Mouse (Mus musculus): ENCODE data around the gene Htra1. TPM values are rescaled to one million over a fixed set of nuclear protein-coding genes. Genes with fewer than 3 reads are reported as not detected.

Htra1 gene
- polyA plus RNA-seq, 1 experiment from 2014 or later = 7.9 TPM

DNA sequence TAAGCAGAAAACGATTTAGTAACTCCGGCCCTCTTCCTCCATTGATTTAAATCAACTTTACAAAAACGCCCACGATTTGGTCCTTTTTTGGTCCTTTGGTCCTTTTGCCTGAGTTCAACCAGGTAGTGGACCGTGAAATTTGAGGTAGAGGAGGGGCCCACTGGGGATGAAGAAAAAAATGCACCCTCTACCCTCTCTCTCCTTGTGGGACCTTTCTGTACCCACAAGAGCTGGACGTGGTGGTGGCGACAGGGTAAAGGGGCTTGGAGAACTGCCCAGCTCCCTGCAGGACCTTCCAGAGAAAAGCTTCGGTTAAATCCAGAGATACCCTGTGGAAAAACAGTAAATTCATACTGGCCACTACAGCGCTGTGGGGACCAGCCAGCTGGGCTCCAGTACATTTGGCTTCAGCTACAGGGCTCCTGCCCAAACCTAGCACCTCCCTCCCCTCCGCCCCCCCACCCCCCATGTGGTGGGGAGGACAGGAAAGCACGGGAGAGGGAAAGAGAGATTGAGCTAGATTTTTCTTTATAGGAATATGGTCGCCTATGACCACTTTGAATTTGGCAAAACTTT is 1.4 kb downstream of the Htra1 start:
- H3K27me3 ChIP-seq (replicated peaks) = peaks cover 67% of the 10 kb centered on the region

DNA sequence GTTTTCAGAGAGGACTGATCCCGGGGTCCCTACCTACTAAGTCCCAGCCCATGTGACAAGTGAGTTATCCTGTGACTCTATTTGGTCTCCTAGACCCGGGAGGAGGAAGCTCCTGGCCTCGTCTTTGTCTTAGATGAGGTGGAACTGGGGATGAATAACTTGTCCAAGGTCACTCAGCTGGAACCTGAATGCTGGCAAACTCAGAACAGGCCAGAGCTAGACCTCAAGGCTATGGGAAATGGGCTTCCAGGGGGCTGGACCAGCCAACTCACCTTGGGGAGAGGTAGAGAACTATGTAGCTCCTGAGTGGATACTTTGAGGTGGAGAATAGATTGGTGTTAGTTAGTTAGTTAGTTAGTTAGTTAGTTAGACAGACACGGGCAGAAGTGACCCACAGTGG is 2.1 kb downstream of the Htra1 start:
- no peak for ATAC-seq (ENCODE audit: low FRiP score, low read depth)
- no peaks in the 10 kb centered on the region for H3K36me3 ChIP-seq
- no peak overlapping the region for H3K4me2 ChIP-seq (replicated peaks)
- H3K4me1 ChIP-seq = peaks cover 16% of the 10 kb centered on the region
- H3K27ac ChIP-seq = no peak overlapping the region
- no peak overlapping the region for H3K4me3 ChIP-seq
- WGBS = 77% methylated on average over 4 of the region's 4 CpGs
- H3K9ac ChIP-seq = no peak overlapping the region
- H3K9me3 ChIP-seq = no peaks in the 10 kb centered on the region
- peaks cover 62% of the 10 kb centered on the region for H3K27me3 ChIP-seq (replicated peaks)

More for the DNA sequence above, 1.4 kb downstream of the Htra1 start:
- H3K9me3 ChIP-seq = no peaks in the 10 kb centered on the region
- H3K4me1 ChIP-seq = peaks cover 16% of the 10 kb centered on the region
- H3K9ac ChIP-seq = no peak overlapping the region
- H3K4me2 ChIP-seq (replicated peaks) = 0 out of 2 replicates have a peak overlapping the region, but pooled peaks have one; percentile 79
- WGBS = 29% methylated on average over 12 of the region's 12 CpGs
- no peaks in the 10 kb centered on the region for H3K36me3 ChIP-seq
- no peak overlapping the region for H3K27ac ChIP-seq
- H3K4me3 ChIP-seq = no peak overlapping the region
- no peak for ATAC-seq (ENCODE audit: low FRiP score, low read depth)

DNA sequence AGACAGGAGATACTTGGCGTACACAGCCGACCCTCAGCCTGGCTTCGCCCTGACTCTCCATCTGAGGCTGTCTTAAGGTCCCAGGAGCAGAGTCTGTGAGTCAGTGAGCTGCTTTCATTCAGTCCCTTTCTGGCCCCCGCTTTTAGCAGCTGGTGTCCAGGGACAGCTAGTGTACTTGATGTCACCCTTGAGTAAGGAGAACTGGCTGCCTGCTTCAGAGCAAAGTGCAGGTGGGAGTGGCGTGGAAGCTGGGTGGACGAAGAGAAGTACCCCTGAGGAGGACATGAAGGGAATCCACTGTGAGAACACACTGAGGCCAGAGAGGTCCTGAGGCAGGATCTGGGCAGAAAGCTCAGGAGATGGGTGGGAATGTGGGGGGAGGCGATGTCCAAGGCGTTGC is 3.0 kb downstream of the Htra1 start:
- H3K9me3 ChIP-seq = no peaks in the 10 kb centered on the region
- no peak overlapping the region for H3K4me2 ChIP-seq (replicated peaks)
- no peaks in the 10 kb centered on the region for H3K36me3 ChIP-seq
- H3K27ac ChIP-seq = no peak overlapping the region
- H3K27me3 ChIP-seq (replicated peaks) = peaks cover 54% of the 10 kb centered on the region
- H3K4me3 ChIP-seq = no peak overlapping the region
- 89% methylated on average over 8 of the region's 8 CpGs for whole genome bisulfite sequencing
- H3K9ac ChIP-seq = no peak overlapping the region
- peaks cover 16% of the 10 kb centered on the region for H3K4me1 ChIP-seq
- no peak for ATAC-seq (ENCODE audit: low FRiP score, low read depth)

DNA sequence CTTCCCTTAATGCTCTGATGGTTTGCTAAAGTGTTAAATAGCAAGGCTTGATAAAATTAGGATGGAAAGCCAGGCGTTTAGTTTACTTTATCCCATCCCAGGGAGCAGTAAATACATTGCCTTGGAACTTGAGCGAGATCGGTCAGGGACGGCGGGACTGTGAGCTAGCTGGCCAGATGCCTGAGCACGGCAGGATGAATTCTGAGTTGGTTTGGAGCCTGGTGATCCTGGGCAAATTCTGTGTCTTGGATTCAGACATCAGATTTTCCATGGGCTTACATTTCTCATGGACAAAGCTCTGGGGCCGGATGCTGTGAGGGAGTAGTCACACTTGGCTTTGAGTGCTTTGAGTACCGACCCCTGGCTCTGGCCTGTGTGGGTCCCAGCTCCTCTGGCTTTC is 4.8 kb downstream of the Htra1 start:
- ATAC-seq (ENCODE audit: low FRiP score, low read depth) = no peak
- 85% methylated on average over 8 of the region's 8 CpGs for WGBS

DNA sequence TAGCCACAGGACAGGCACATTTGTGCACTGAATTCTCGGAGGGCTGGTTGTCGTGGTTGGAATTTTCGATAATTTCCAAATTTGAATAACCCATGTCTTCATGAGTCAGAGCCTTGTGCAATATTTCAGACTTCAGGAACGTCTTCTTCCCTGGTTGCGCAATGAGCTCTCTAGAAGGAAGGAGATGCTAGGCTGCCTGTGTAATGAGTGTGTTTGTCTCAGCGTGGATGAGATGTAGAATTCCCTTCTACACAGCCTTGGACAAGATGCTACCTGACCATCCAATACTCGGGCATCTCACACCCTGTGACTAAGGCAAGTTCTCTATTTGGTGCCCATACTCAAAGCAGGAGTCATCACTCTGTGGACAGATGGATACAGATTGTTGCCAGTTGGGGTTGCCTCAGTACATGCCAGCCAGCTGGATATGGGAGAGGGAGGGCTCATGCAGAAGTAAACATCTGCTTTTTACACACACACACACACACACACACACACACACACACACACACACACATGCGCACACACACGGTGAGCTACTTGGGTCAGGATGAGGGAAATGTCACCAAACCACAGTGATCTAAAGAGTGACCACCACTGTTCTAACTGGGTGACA is 7.5 kb downstream of the Htra1 start:
- H3K4me1 ChIP-seq = no peaks in the 10 kb centered on the region
- H3K4me2 ChIP-seq (replicated peaks) = no peak overlapping the region
- no peak for ATAC-seq (ENCODE audit: low FRiP score, low read depth)
- H3K9ac ChIP-seq = no peak overlapping the region
- H3K4me3 ChIP-seq = no peak overlapping the region
- no peaks in the 10 kb centered on the region for H3K9me3 ChIP-seq
- WGBS = 91% methylated on average over 9 of the region's 9 CpGs
- no peaks in the 10 kb centered on the region for H3K36me3 ChIP-seq
- H3K27ac ChIP-seq = no peak overlapping the region
- peaks cover 9% of the 10 kb centered on the region for H3K27me3 ChIP-seq (replicated peaks)

More for the DNA sequence above, 4.8 kb downstream of the Htra1 start:
- Histone ChIP-seq H3K9me3 (no peaks in the 10 kb centered on the region), H3K4me1 (peaks cover 11% of the 10 kb centered on the region), H3K27me3 (replicated peaks) (peaks cover 36% of the 10 kb centered on the region), H3K4me3 (no peak overlapping the region), H3K27ac (no peak overlapping the region), H3K9ac (no peak overlapping the region), H3K36me3 (no peaks in the 10 kb centered on the region), H3K4me2 (replicated peaks) (no peak overlapping the region)

DNA sequence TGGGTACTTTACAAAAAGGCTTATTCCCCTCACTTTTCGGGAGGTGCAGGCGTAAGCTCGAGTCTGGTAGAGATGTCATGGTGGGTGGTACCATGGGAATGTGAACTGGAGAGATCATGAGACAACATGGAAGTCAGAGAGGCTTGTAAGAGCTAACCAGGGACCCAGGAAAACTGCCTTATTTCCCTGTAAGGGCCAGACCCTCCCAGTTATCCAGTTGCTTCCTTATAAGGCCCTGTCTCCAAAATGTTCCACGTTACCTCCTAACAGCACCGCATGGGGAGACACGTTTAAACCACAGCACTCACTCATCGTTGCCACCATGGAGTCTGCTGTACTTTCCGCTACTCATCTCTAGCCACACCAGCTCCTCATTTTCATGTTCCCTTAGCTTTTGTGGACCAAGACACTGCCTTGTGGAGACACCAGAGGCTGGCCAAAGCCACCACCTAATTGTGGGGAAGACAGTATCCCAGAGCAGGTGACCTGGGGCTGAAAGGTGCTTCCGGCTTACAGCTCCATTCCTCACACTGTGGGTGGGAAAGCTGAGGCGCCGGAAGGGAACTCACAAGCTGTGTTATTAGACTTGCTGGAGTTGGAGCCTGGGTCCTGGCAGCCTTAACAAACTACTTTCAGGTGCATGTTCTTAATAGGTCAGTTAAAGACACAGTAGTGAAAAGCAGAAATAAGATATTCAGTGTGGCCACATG is 9.0 kb downstream of the Htra1 start:
- Histone ChIP-seq H3K4me2 (replicated peaks) (no peak overlapping the region), H3K4me1 (0 out of 2 replicates have a peak, but pooled peaks cover 3% of the 10 kb centered on the region), H3K9ac (no peak overlapping the region), H3K9me3 (no peaks in the 10 kb centered on the region), H3K4me3 (no peak overlapping the region), H3K36me3 (no peaks in the 10 kb centered on the region), H3K27ac (no peak overlapping the region), H3K27me3 (replicated peaks) (peaks cover 3% of the 10 kb centered on the region; the same call in 1 of the 2 replicates)
- no peak for ATAC-seq (ENCODE audit: low FRiP score, low read depth)
- 91% methylated on average over 11 of the region's 11 CpGs for WGBS

DNA sequence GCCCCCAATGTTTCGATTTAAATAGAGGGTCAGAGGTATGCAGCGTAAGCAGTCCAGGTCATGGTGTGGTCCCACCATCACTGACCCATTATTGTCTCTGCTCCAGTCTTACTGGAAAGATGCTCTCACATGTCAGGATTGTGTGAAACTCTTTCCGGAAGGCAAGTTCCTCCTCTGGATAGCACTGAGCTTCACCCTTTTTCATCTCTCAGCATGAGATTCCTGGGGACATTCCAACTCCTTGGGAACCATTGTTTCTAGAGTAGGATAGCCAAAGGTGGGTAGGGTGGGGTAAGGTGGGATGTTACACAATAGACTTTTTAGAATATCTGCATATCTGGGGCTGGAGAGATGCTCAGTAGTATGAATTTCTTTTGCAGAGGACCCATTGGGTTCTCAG is 9.8 kb downstream of the Htra1 start:
- Histone ChIP-seq H3K9me3 (no peaks in the 10 kb centered on the region), H3K9ac (no peak overlapping the region), H3K36me3 (no peaks in the 10 kb centered on the region), H3K4me3 (no peak overlapping the region), H3K27ac (no peak overlapping the region), H3K4me2 (replicated peaks) (no peak overlapping the region), H3K27me3 (replicated peaks) (no peaks in the 10 kb centered on the region), H3K4me1 (0 out of 2 replicates have a peak, but pooled peaks cover 3% of the 10 kb centered on the region)
- ATAC-seq (ENCODE audit: low FRiP score, low read depth) = no peak
- 86% methylated on average over 3 of the region's 3 CpGs for WGBS

DNA sequence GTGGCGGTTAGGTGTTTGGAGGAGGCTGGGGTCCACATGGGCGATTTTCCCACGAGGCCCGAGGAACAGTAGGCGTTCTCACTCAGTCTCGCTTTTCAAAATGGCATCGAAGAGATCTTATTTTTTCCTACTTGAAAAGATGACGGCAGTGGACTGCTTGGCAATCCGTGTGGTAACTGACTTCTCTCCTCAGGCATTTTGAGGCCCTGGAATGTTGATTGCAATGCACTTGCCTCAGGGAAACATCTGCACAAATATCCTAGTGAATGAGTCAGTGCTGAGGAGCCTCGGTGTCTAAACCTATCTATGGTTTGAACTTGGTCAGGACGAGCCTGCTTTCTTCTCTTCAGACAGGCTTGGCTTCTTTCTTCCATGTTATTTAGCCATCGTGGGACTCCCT is 10.4 kb downstream of the Htra1 start:
- Histone ChIP-seq H3K9me3 (no peaks in the 10 kb centered on the region), H3K36me3 (no peaks in the 10 kb centered on the region), H3K4me1 (0 out of 2 replicates have a peak, but pooled peaks cover 3% of the 10 kb centered on the region), H3K27me3 (replicated peaks) (no peaks in the 10 kb centered on the region), H3K4me3 (no peak overlapping the region), H3K4me2 (replicated peaks) (no peak overlapping the region), H3K9ac (no peak overlapping the region), H3K27ac (no peak overlapping the region)
- ATAC-seq (ENCODE audit: low FRiP score, low read depth) = no peak
- 87% methylated on average over 12 of the region's 12 CpGs for WGBS

DNA sequence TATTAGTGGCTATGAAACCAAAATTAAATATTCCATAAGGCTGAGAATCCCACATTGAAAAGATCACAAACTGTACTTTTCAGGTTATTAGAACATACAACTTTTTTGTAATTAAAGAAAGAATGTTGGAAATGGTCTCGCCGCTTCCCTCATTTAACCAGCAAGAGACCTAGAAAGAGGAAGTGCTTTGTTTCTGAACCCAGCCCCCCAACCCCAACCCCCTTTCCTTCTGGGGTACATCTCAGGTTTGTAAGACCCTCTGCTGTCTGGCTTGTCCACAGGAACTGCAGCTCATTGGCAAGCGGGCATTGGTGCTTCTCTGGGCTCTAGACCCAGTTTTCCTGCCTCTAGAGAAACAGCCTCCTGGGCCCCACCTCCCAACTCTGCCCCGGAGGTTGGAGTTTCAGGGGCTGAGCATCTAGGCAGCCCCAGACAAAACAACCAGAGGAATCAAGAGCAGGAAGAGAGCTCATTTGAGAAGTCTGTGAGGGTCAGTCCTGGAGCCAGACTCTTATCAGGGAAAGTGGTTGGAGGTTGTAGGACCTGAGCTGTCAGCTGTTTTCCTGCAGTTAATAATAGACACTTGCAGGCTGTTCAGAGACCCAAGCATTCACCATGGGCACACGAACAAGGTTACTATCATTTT is 12.8 kb downstream of the Htra1 start:
- no peaks in the 10 kb centered on the region for H3K36me3 ChIP-seq
- ATAC-seq (ENCODE audit: low FRiP score, low read depth) = no peak
- 75% methylated on average over 5 of the region's 5 CpGs for WGBS
- no peak overlapping the region for H3K9ac ChIP-seq
- no peak overlapping the region for H3K4me3 ChIP-seq
- H3K9me3 ChIP-seq = no peaks in the 10 kb centered on the region
- no peak overlapping the region for H3K4me2 ChIP-seq (replicated peaks)
- 0 out of 2 replicates have a peak, but pooled peaks cover 3% of the 10 kb centered on the region for H3K4me1 ChIP-seq
- no peaks in the 10 kb centered on the region for H3K27me3 ChIP-seq (replicated peaks)
- H3K27ac ChIP-seq = no peak overlapping the region

DNA sequence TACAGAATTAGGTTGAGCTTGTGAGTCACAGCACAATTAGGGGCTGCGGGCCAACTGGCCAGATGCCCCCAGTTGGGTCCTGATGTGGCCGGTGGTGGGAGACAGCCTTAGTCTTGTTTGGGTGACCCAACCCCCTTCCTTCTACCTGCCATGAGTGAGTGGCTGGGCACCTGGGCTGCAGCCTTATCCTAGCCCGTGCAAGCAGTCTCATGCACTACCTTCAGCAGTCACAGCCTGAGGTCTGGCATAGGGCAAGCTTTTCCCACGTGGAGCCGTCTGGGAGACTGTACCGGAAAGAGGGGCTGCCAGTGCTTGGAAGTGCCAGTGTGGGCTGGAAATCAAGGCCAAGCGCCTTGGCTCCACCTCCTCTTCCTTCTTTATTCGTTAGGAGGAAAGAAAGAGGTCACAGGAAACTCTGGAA is 13.4 kb downstream of the Htra1 start:
- Histone ChIP-seq H3K9me3 (no peaks in the 10 kb centered on the region), H3K9ac (no peak overlapping the region), H3K4me1 (0 out of 2 replicates have a peak, but pooled peaks cover 3% of the 10 kb centered on the region), H3K4me3 (no peak overlapping the region), H3K4me2 (replicated peaks) (no peak overlapping the region), H3K27me3 (replicated peaks) (no peaks in the 10 kb centered on the region), H3K36me3 (no peaks in the 10 kb centered on the region), H3K27ac (no peak overlapping the region)
- WGBS = 52% methylated on average over 8 of the region's 8 CpGs
- ATAC-seq (ENCODE audit: low FRiP score, low read depth) = no peak

DNA sequence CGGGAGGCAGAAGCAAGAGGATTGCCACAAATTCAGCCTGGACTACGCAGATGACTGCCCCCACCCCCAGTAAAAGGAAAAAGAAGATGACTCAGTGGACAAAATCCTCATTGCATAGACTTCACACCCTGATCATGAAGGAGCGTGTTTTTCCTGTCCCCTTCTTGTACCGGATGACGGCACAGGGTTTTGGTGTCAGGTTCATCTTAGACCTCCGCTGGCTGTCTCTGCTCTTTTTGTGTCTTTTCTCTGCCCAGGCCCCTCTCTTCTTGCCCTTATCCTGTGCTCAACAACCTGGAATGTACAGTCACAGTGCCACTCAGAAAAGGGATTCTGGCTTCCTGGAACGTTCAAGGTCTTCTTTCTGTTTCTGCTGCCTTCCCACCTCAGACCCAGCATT is 14.6 kb downstream of the Htra1 start:
- 0 out of 2 replicates have a peak, but pooled peaks cover 3% of the 10 kb centered on the region for H3K4me1 ChIP-seq
- no peaks in the 10 kb centered on the region for H3K27me3 ChIP-seq (replicated peaks)
- no peak overlapping the region for H3K27ac ChIP-seq
- H3K36me3 ChIP-seq = no peaks in the 10 kb centered on the region
- H3K4me3 ChIP-seq = no peak overlapping the region
- 95% methylated on average over 7 of the region's 7 CpGs for WGBS
- no peak overlapping the region for H3K4me2 ChIP-seq (replicated peaks)
- no peaks in the 10 kb centered on the region for H3K9me3 ChIP-seq
- no peak overlapping the region for H3K9ac ChIP-seq
- ATAC-seq (ENCODE audit: low FRiP score, low read depth) = no peak

DNA sequence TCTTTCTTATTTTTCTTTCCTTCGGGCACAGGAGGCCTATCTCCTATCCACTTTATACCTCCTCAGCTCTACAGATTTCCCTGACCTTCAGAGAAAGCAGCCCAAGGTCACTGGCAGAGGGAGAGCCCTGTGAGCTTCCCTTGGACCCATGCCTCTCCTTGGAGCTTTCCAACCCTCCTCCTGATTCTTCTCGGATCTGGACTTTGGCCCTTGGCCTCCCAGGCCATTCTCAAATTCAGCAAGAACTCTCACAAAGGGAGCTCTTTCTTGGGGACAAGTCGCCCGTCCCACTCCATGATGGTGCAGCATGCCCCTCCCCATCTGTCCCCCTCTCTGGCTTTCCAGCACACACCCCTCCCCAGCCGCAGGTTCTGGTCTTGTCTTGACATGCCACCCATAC is 15.1 kb downstream of the Htra1 start:
- WGBS = 79% methylated on average over 5 of the region's 5 CpGs
- Histone ChIP-seq H3K4me1 (0 out of 2 replicates have a peak, but pooled peaks cover 3% of the 10 kb centered on the region), H3K9ac (no peak overlapping the region), H3K27me3 (replicated peaks) (no peaks in the 10 kb centered on the region), H3K27ac (no peak overlapping the region), H3K36me3 (no peaks in the 10 kb centered on the region), H3K4me2 (replicated peaks) (no peak overlapping the region), H3K9me3 (no peaks in the 10 kb centered on the region), H3K4me3 (no peak overlapping the region)
- no peak for ATAC-seq (ENCODE audit: low FRiP score, low read depth)
